Mouse (Mus musculus): Measurements from ENCODE around the gene Zfp36l2.
A peak's percentile ranks its signal among the peaks of the same experiment; 100 is the strongest.

The Zfp36l2 gene

GRCm38 (mm10) chr17:84150291-84150690, 37.5 kb downstream of the Zfp36l2 start:
- no peak for DNase-seq

- DNase-seq, result no peak
Observed at GRCm38 (mm10) chr17:84149566-84149965, 38.2 kb downstream of the Zfp36l2 start.

GRCm38 (mm10) chr17:84148499-84149484, 39.0 kb downstream of the Zfp36l2 start:
- DNase-seq, result peak; percentile 31

- no peak for DNase-seq
Observed at GRCm38 (mm10) chr17:84147183-84148108, 40.3 kb downstream of the Zfp36l2 start.

- no peak for DNase-seq
Observed at GRCm38 (mm10) chr17:84146458-84147182, 41.1 kb downstream of the Zfp36l2 start.

- DNase-seq, result no peak
Observed at GRCm38 (mm10) chr17:84145826-84146287, 41.9 kb downstream of the Zfp36l2 start.

GRCm38 (mm10) chr17:84144762-84145599, 42.8 kb downstream of the Zfp36l2 start:
- no peak for DNase-seq

GRCm38 (mm10) chr17:84144130-84144529, 43.6 kb downstream of the Zfp36l2 start:
- no peak for DNase-seq

GRCm38 (mm10) chr17:84143219-84143844, 44.4 kb downstream of the Zfp36l2 start:
- no peak for DNase-seq

GRCm38 (mm10) chr17:84141691-84142090, 46.1 kb downstream of the Zfp36l2 start:
- no peak for DNase-seq

- no peak for DNase-seq
Observed at GRCm38 (mm10) chr17:84140822-84141507, 46.8 kb downstream of the Zfp36l2 start.

- no peak for DNase-seq
Observed at GRCm38 (mm10) chr17:84137393-84138171, 50.2 kb downstream of the Zfp36l2 start.

- no peak for DNase-seq
Observed at GRCm38 (mm10) chr17:84136669-84137392, 50.9 kb downstream of the Zfp36l2 start.

GRCm38 (mm10) chr17:84136217-84136616, 51.5 kb downstream of the Zfp36l2 start:
- no peak for DNase-seq

- no peak for DNase-seq
Observed at GRCm38 (mm10) chr17:84135243-84135642, 52.5 kb downstream of the Zfp36l2 start.

Measured in right cerebral cortex, postnatal 4 days (tissue).